Mouse (Mus musculus): ENCODE data around the gene Lcp2. TPM values are rescaled to one million over a fixed set of nuclear protein-coding genes. Genes with fewer than 3 reads are reported as not detected.

Gene Lcp2
- polyA plus RNA-seq, 1 experiment, result 3.1 TPM

GRCm38 (mm10) chr11:34048375-34049124 lies 1.8 kb downstream of the Lcp2 start:
- TF ChIP-seq POLR2A (IDR thresholded peaks at IDR 0.05; ENCODE audit: low read depth, low read length) (no peak), CTCF (conservative IDR thresholded peaks at IDR 0.05; ENCODE audit: insufficient read depth, insufficient read length, low read depth, low read length) (no peak)
- no peaks in the 10 kb centered on the region for H3K27me3 ChIP-seq (replicated peaks; ENCODE audit: control insufficient read depth, insufficient read depth, low read length)
- 85% methylated on average over 8 of the region's 8 CpGs for WGBS
- no peak overlapping the region for H3K4me3 ChIP-seq (ENCODE audit: insufficient read depth, low read depth, low read length)
- H3K36me3 ChIP-seq (ENCODE audit: control insufficient read depth, insufficient read depth, low read length), result no peaks in the 10 kb centered on the region
- H3K27ac ChIP-seq (ENCODE audit: insufficient read depth, low read depth, low read length), result no peak overlapping the region
- no peak for DNase-seq
- H3K4me1 ChIP-seq (ENCODE audit: control insufficient read depth, insufficient read depth, low read length), result no peaks in the 10 kb centered on the region

GRCm38 (mm10) chr11:34049125-34049379 lies 2.3 kb downstream of the Lcp2 start:
- Histone ChIP-seq H3K27ac (ENCODE audit: insufficient read depth, low read depth, low read length) (no peak overlapping the region), H3K4me3 (ENCODE audit: insufficient read depth, low read depth, low read length) (no peak overlapping the region)
- WGBS, result 94% methylated on average over 1 of the region's 1 CpGs

GRCm38 (mm10) chr11:34050063-34050462 lies 3.3 kb downstream of the Lcp2 start:
- no peaks in the 10 kb centered on the region for H3K4me1 ChIP-seq (ENCODE audit: control insufficient read depth, insufficient read depth, low read length)
- no peak for DNase-seq
- H3K36me3 ChIP-seq (ENCODE audit: control insufficient read depth, insufficient read depth, low read length), result no peaks in the 10 kb centered on the region
- no peak overlapping the region for H3K4me3 ChIP-seq (ENCODE audit: insufficient read depth, low read depth, low read length)
- no peaks in the 10 kb centered on the region for H3K27me3 ChIP-seq (replicated peaks; ENCODE audit: control insufficient read depth, insufficient read depth, low read length)
- WGBS, result 66% methylated on average over 1 of the region's 1 CpGs
- no peak overlapping the region for H3K27ac ChIP-seq (ENCODE audit: insufficient read depth, low read depth, low read length)
- TF ChIP-seq POLR2A (IDR thresholded peaks at IDR 0.05; ENCODE audit: low read depth, low read length) (no peak), CTCF (conservative IDR thresholded peaks at IDR 0.05; ENCODE audit: insufficient read depth, insufficient read length, low read depth, low read length) (no peak)

More at GRCm38 (mm10) chr11:34049125-34049379, 2.3 kb downstream of the Lcp2 start:
- no peaks in the 10 kb centered on the region for H3K4me1 ChIP-seq (ENCODE audit: control insufficient read depth, insufficient read depth, low read length)
- H3K36me3 ChIP-seq (ENCODE audit: control insufficient read depth, insufficient read depth, low read length), result no peaks in the 10 kb centered on the region
- no peak for DNase-seq
- TF ChIP-seq POLR2A (IDR thresholded peaks at IDR 0.05; ENCODE audit: low read depth, low read length) (no peak), CTCF (conservative IDR thresholded peaks at IDR 0.05; ENCODE audit: insufficient read depth, insufficient read length, low read depth, low read length) (no peak)
- H3K27me3 ChIP-seq (replicated peaks; ENCODE audit: control insufficient read depth, insufficient read depth, low read length), result no peaks in the 10 kb centered on the region

GRCm38 (mm10) chr11:34050643-34051042 lies 3.9 kb downstream of the Lcp2 start:
- Histone ChIP-seq H3K27ac (ENCODE audit: insufficient read depth, low read depth, low read length) (no peak overlapping the region), H3K4me1 (ENCODE audit: control insufficient read depth, insufficient read depth, low read length) (no peaks in the 10 kb centered on the region), H3K4me3 (ENCODE audit: insufficient read depth, low read depth, low read length) (no peak overlapping the region), H3K27me3 (replicated peaks; ENCODE audit: control insufficient read depth, insufficient read depth, low read length) (no peaks in the 10 kb centered on the region), H3K36me3 (ENCODE audit: control insufficient read depth, insufficient read depth, low read length) (no peaks in the 10 kb centered on the region)
- no peak for DNase-seq
- WGBS, result 73% methylated on average over 2 of the region's 2 CpGs
- TF ChIP-seq POLR2A (IDR thresholded peaks at IDR 0.05; ENCODE audit: low read depth, low read length) (no peak), CTCF (conservative IDR thresholded peaks at IDR 0.05; ENCODE audit: insufficient read depth, insufficient read length, low read depth, low read length) (no peak)

GRCm38 (mm10) chr11:34053031-34053818 lies 6.5 kb downstream of the Lcp2 start:
- TF ChIP-seq CTCF (conservative IDR thresholded peaks at IDR 0.05; ENCODE audit: insufficient read depth, insufficient read length, low read depth, low read length), result no peak
- TF ChIP-seq POLR2A (IDR thresholded peaks at IDR 0.05; ENCODE audit: low read depth, low read length), result no peak
- H3K36me3 ChIP-seq (ENCODE audit: control insufficient read depth, insufficient read depth, low read length), result no peaks in the 10 kb centered on the region
- 77% methylated on average over 6 of the region's 6 CpGs for WGBS
- H3K4me3 ChIP-seq (ENCODE audit: insufficient read depth, low read depth, low read length), result no peak overlapping the region
- no peaks in the 10 kb centered on the region for H3K4me1 ChIP-seq (ENCODE audit: control insufficient read depth, insufficient read depth, low read length)
- no peaks in the 10 kb centered on the region for H3K27me3 ChIP-seq (replicated peaks; ENCODE audit: control insufficient read depth, insufficient read depth, low read length)
- H3K27ac ChIP-seq (ENCODE audit: insufficient read depth, low read depth, low read length), result no peak overlapping the region
- DNase-seq, result no peak

- Histone ChIP-seq H3K27ac (ENCODE audit: insufficient read depth, low read depth, low read length) (no peak overlapping the region), H3K27me3 (replicated peaks; ENCODE audit: control insufficient read depth, insufficient read depth, low read length) (no peaks in the 10 kb centered on the region), H3K36me3 (ENCODE audit: control insufficient read depth, insufficient read depth, low read length) (no peaks in the 10 kb centered on the region), H3K4me1 (ENCODE audit: control insufficient read depth, insufficient read depth, low read length) (no peaks in the 10 kb centered on the region), H3K4me3 (ENCODE audit: insufficient read depth, low read depth, low read length) (no peak overlapping the region)
- 71% methylated on average over 7 of the region's 7 CpGs for WGBS
- DNase-seq, result no peak
- no peak for TF ChIP-seq CTCF (conservative IDR thresholded peaks at IDR 0.05; ENCODE audit: insufficient read depth, insufficient read length, low read depth, low read length)
- no peak for TF ChIP-seq POLR2A (IDR thresholded peaks at IDR 0.05; ENCODE audit: low read depth, low read length)
These were observed 7.5 kb downstream of the Lcp2 start for GRCm38 (mm10) chr11:34054031-34054727.

GRCm38 (mm10) chr11:34056715-34057114 lies 10.0 kb downstream of the Lcp2 start:
- no peaks in the 10 kb centered on the region for H3K4me1 ChIP-seq (ENCODE audit: control insufficient read depth, insufficient read depth, low read length)
- TF ChIP-seq CTCF (conservative IDR thresholded peaks at IDR 0.05; ENCODE audit: insufficient read depth, insufficient read length, low read depth, low read length) (no peak), POLR2A (IDR thresholded peaks at IDR 0.05; ENCODE audit: low read depth, low read length) (no peak)
- no peaks in the 10 kb centered on the region for H3K36me3 ChIP-seq (ENCODE audit: control insufficient read depth, insufficient read depth, low read length)
- no peak overlapping the region for H3K27ac ChIP-seq (ENCODE audit: insufficient read depth, low read depth, low read length)
- WGBS, result 87% methylated on average over 1 of the region's 1 CpGs
- H3K4me3 ChIP-seq (ENCODE audit: insufficient read depth, low read depth, low read length), result no peak overlapping the region
- H3K27me3 ChIP-seq (replicated peaks; ENCODE audit: control insufficient read depth, insufficient read depth, low read length), result no peaks in the 10 kb centered on the region
- no peak for DNase-seq
